Mouse (Mus musculus): ENCODE measurements around the gene Gm28308. TPM values are rescaled to one million over a fixed set of nuclear protein-coding genes. Genes with fewer than 3 reads are reported as not detected.

The Gm28308 gene
- total and polyA plus RNA-seq, 2 experiments from 2014 or later = not detected

DNA sequence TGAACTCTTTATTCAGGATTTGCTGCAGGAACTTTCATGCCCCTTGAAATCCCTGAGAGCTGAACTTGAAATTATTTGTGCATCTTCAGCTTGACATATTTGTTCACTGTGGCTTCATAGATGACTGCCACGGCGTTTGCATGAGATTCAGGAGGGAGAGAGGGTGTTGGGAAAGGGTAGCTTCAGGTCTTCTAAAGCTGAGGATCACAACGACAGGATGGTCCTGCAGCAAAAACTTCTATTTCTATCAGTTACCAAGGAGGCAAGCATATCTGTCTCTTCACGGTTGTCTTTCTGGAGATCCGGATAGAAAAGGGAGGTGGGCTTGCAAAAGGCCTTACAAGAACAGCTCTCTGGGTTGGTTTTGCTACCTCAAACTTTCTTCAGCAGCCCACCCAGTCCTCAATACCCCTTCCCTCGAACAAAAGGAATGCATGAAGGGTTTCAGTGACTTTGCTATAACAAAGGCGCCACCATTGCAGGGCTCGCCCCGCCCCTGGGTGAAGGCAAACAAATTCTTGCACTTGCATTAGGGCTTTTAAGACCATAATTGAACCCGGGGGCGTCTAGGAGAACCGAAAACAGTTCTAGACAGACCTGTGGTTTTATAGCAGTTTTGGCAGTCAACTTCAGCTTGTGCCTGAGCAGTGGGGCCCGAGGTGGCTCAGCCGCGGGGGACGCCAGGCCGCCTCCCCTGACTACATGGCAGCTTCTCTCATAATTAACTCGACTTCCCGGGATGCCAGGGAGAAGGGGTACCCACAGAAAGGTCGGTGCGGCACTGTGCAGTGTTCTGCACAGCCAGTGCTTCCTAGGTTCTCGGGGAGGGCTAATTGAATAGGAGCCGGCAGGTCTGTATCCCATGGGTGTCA, 34.9 kb upstream of the Gm28308 start:
- WGBS = 2% methylated on average over 23 of the region's 23 CpGs
- no peak overlapping the region for H3K4me3 ChIP-seq (ENCODE audit: low read depth, low read length)
- peaks cover 94% of the 10 kb centered on the region for H3K27me3 ChIP-seq (ENCODE audit: insufficient read depth, low read length)
- H3K9me3 ChIP-seq (ENCODE audit: low read length) = no peaks in the 10 kb centered on the region
- no peak overlapping the region for H3K9ac ChIP-seq (replicated peaks; ENCODE audit: low read length, poor library complexity, severe bottlenecking)
- ATAC-seq (ENCODE audit: low FRiP score) = no peak
- DNase-seq (ENCODE audit: low spot score) = no peak
- H3K4me2 ChIP-seq (ENCODE audit: low read depth, low read length, poor library complexity, severe bottlenecking) = no peak overlapping the region
- H3K36me3 ChIP-seq (ENCODE audit: insufficient read depth, low read length) = no peaks in the 10 kb centered on the region
- TF ChIP-seq CTCF (IDR thresholded peaks at IDR 0.05) = no peak
- no peak overlapping the region for H3K27ac ChIP-seq (ENCODE audit: low read depth, low read length)
- H3K4me1 ChIP-seq (ENCODE audit: insufficient read depth, low read length) = no peaks in the 10 kb centered on the region

DNA sequence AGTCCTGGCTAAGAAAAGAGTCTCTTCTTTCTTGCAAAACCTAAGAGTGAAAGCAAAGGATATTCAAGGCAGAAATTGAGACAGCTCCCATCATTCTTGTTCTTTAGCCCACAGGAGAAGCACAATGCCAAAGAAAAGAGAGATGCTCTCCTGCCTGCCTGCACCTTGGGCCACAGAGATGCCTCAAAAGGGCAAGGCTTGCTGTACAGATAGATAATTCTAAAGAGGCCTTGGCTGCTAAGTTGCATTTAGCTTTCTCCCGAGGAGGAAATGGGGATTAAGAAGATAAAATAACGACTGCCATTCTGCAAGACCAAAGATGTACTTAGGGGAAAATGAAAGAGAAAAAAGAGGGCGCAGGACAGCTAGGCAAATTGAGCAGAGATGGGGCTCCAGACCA, 33.8 kb upstream of the Gm28308 start:
- no peak overlapping the region for H3K27ac ChIP-seq (ENCODE audit: low read depth, low read length)
- 5% methylated on average over 3 of the region's 3 CpGs for whole genome bisulfite sequencing

DNA sequence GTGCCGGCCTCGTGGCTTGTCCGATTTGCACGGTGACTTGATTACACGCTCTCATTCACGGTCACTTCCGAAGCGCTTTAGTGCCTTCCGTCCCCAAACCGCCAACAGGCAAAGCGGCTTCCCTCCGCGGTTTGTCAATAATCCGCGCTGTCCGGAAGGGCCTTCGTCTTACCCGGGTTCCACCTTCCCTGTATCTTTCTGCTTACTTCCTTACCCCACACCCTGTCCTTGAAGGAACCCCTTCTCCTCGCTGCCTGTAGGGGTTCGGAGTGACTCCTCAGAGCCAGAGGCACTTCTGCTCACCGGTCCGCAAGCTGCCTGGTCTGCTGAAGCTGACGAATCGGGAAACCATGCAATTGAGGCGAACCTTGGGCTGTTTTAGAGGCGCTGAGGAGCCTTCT, 33.3 kb upstream of the Gm28308 start:
- Histone ChIP-seq H3K27me3 (ENCODE audit: insufficient read depth, low read length) (peaks cover 94% of the 10 kb centered on the region), H3K4me1 (ENCODE audit: insufficient read depth, low read length) (no peaks in the 10 kb centered on the region), H3K9me3 (ENCODE audit: low read length) (no peaks in the 10 kb centered on the region), H3K4me3 (ENCODE audit: low read depth, low read length) (no peak overlapping the region), H3K27ac (ENCODE audit: low read depth, low read length) (no peak overlapping the region), H3K36me3 (ENCODE audit: insufficient read depth, low read length) (no peaks in the 10 kb centered on the region), H3K4me2 (ENCODE audit: low read depth, low read length, poor library complexity, severe bottlenecking) (no peak overlapping the region), H3K9ac (replicated peaks; ENCODE audit: low read length, poor library complexity, severe bottlenecking) (no peak overlapping the region)
- DNase-seq (ENCODE audit: low spot score) (no peak), ATAC-seq (ENCODE audit: low FRiP score) (no peak)
- WGBS = 1% methylated on average over 26 of the region's 26 CpGs
- no peak for TF ChIP-seq CTCF (IDR thresholded peaks at IDR 0.05)

More for the DNA sequence above, 33.8 kb upstream of the Gm28308 start:
- Histone ChIP-seq H3K9ac (replicated peaks; ENCODE audit: low read length, poor library complexity, severe bottlenecking) (no peak overlapping the region), H3K36me3 (ENCODE audit: insufficient read depth, low read length) (no peaks in the 10 kb centered on the region), H3K4me2 (ENCODE audit: low read depth, low read length, poor library complexity, severe bottlenecking) (no peak overlapping the region), H3K27me3 (ENCODE audit: insufficient read depth, low read length) (peaks cover 94% of the 10 kb centered on the region), H3K4me3 (ENCODE audit: low read depth, low read length) (no peak overlapping the region), H3K4me1 (ENCODE audit: insufficient read depth, low read length) (no peaks in the 10 kb centered on the region), H3K9me3 (ENCODE audit: low read length) (no peaks in the 10 kb centered on the region)
- no peak for TF ChIP-seq CTCF (IDR thresholded peaks at IDR 0.05)
- DNase-seq (ENCODE audit: low spot score) (no peak), ATAC-seq (ENCODE audit: low FRiP score) (no peak)

DNA sequence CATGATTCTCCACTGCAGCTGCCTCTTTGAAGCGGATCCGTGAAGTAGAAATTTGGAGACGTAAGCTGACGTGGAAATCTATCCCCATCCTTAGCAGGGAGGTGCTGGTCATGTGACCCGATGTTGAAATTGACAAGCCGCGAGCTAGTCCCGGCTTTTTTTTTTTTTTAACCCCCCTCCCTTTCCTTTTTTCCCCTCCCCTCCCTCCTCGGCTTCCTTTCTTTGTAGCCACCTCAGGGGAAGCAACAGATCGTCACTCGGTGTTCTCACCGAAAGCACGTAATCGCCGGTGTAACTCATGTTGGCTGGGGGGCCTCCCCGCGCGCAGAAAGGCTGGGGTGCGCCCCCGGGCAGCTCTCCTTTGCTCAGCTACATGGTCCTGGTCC, 32.6 kb upstream of the Gm28308 start, which contains the start of gene Hoxa11:
TSS of gene Hoxa11 (minus strand) at position 54 of the 386 bp plus-strand sequence.
- no peak for DNase-seq (ENCODE audit: low spot score)
- no peak for ATAC-seq (ENCODE audit: low FRiP score)
- WGBS = 2% methylated on average over 20 of the region's 20 CpGs

DNA sequence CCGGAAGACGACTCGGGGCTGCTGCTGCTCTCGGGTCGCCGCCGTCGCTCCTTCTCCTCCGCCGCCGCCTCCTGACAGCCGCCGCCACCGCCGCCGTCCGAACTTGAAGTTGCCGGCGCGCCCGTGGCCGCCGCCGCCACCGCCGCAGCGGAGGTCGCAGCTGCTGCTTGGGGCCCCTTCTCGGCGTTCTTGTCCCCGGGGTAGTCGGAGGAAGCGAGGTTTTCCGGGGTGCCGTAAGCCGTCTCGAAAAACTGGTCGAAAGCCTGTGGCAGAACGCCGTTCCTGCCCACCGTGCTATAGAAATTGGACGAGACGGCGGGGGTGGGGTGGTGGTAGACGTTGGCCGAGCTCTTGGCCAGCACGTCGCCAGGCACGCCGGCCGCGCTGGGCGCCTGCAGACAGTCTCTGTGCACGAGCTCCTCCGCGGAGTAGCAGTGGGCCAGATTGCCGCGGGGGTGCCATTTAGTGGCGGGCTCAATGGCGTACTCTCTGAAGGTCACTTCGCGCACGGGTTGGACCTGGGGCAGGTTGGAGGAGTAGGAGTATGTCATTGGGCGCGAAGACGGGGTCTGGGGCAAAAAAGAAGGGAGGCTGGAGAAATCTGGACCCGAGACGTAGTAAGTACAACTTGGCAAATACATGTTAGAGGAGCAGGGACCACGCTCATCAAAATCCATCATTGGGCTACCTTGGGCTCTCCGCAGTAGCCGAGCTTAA, 32.1 kb upstream of the Gm28308 start:
- H3K9ac ChIP-seq (replicated peaks; ENCODE audit: low read length, poor library complexity, severe bottlenecking) = no peak overlapping the region
- no peaks in the 10 kb centered on the region for H3K4me1 ChIP-seq (ENCODE audit: insufficient read depth, low read length)
- ATAC-seq (ENCODE audit: low FRiP score) (no peak), DNase-seq (ENCODE audit: low spot score) (no peak)
- no peaks in the 10 kb centered on the region for H3K36me3 ChIP-seq (ENCODE audit: insufficient read depth, low read length)
- WGBS = under 1% methylated on average over 66 of the region's 71 CpGs
- no peak overlapping the region for H3K4me2 ChIP-seq (ENCODE audit: low read depth, low read length, poor library complexity, severe bottlenecking)
- peaks cover 97% of the 10 kb centered on the region for H3K27me3 ChIP-seq (ENCODE audit: insufficient read depth, low read length)
- no peaks in the 10 kb centered on the region for H3K9me3 ChIP-seq (ENCODE audit: low read length)
- no peak overlapping the region for H3K27ac ChIP-seq (ENCODE audit: low read depth, low read length)
- TF ChIP-seq CTCF (IDR thresholded peaks at IDR 0.05) = no peak
- no peak overlapping the region for H3K4me3 ChIP-seq (ENCODE audit: low read depth, low read length)

More for the DNA sequence above, 32.6 kb upstream of the Gm28308 start, which contains the start of gene Hoxa11:
- no peaks in the 10 kb centered on the region for H3K9me3 ChIP-seq (ENCODE audit: low read length)
- no peaks in the 10 kb centered on the region for H3K4me1 ChIP-seq (ENCODE audit: insufficient read depth, low read length)
- no peak within 1 kb of the TSS for H3K9ac ChIP-seq (replicated peaks; ENCODE audit: low read length, poor library complexity, severe bottlenecking)
- no peaks in the 10 kb centered on the region for H3K36me3 ChIP-seq (ENCODE audit: insufficient read depth, low read length)
- no peak within 1 kb of the TSS for H3K27ac ChIP-seq (ENCODE audit: low read depth, low read length)
- peaks cover 96% of the 10 kb centered on the region for H3K27me3 ChIP-seq (ENCODE audit: insufficient read depth, low read length)
- no peak within 1 kb of the TSS for H3K4me2 ChIP-seq (ENCODE audit: low read depth, low read length, poor library complexity, severe bottlenecking)
- H3K4me3 ChIP-seq (ENCODE audit: low read depth, low read length) = no peak within 1 kb of the TSS
- TF ChIP-seq CTCF (IDR thresholded peaks at IDR 0.05) = no peak
